Mouse (Mus musculus): ENCODE data around the gene Endou. TPM values are rescaled to one million over a fixed set of nuclear protein-coding genes. Genes with fewer than 3 reads are reported as not detected.

Gene Endou
- total RNA-seq (2023): not detected

GRCm38 (mm10) chr15:97731111-97731510, at the start of gene Endou:
TSS of gene Endou (minus strand) at chr15:97731339.

GRCm38 (mm10) chr15:97778311-97779098, 47.4 kb upstream of the Endou start, which contains the start of gene Slc48a1:
TSS of gene Slc48a1 (plus strand) at chr15:97778520.

GRCm38 (mm10) chr15:97767280-97768186, 36.4 kb upstream of the Endou start, which contains the start of gene Rapgef3:
TSS of gene Rapgef3 (minus strand) at chr15:97767972.

GRCm38 (mm10) chr15:97705211-97706050, 25.7 kb downstream of the Endou start, which contains the start of gene Rpap3:
TSS of gene Rpap3 (minus strand) at chr15:97705825.

Other genes with a start within 250 kb of the Endou start
- gene Rpap3, start 25.5 kb downstream of the Endou start, total RNA-seq (2023): 1 to 10 TPM; 6.6 to 6.7 TPM
- gene Rapgef3, start 36.6 kb upstream of the Endou start, total RNA-seq (2023): 1 to 10 TPM; 2.4 to 3.3 TPM
- 100 to 1,000 TPM in 1 of 2 experiments, 10 to 100 TPM in 1; 76.3 to 103 TPM for gene Slc48a1, start 47.2 kb upstream of the Endou start, total RNA-seq (2023)
- gene Hdac7, start 113.2 kb upstream of the Endou start, total RNA-seq (2023): 10 to 100 TPM; 24.9 to 25.8 TPM
- 1 to 10 TPM; 1.8 to 2.2 TPM for gene Vdr, start 179.3 kb upstream of the Endou start, total RNA-seq (2023)
- 10 to 100 TPM; 23.1 to 27.8 TPM for gene Tmem106c, start 232.9 kb upstream of the Endou start, total RNA-seq (2023)

Measured in monocyte, adult 59 days (primary cell).